Mouse (Mus musculus) embryonic facial prominence, embryonic 11.5 days (tissue): ENCODE measurements around the gene BC049715. TPM values are rescaled to one million over a fixed set of nuclear protein-coding genes. Genes with fewer than 3 reads are reported as not detected.
A peak's percentile ranks its signal among the peaks of the same experiment; 100 is the strongest.

Experiments used
- ATAC-seq: fragments of 200-750 bp; cut with Nextera tagmentation; replicated peaks from 2 replicates; pipeline ENCODE4 v1.8.0; 2017; ENCODE audit warnings: low read depth; ENCODE audit not compliant: insufficient number of reproducible peaks, low FRiP score, low TSS enrichment
- DNase-seq: peaks from one replicate; pipeline ENCODE4 v3.0.0-alpha.2; 2015; ENCODE audit warnings: low spot score
- H3K27ac ChIP-seq: fragments of 300-500 bp; sonication (generic); replicated peaks from 2 replicates; pipeline ENCODE4 v1.5.1; 2014; ENCODE audit warnings: mild to moderate bottlenecking, low read depth, low read length, control low read depth
- H3K27me3 ChIP-seq: fragments of 300-500 bp; sonication (generic); 2 replicates; pipeline ENCODE4 v1.6.1; 2014; ENCODE audit warnings: mild to moderate bottlenecking, low read length, moderate library complexity, mixed read lengths; ENCODE audit not compliant: control insufficient read depth, insufficient read depth
- H3K36me3 ChIP-seq: fragments of 300-500 bp; sonication (generic); replicated peaks from 2 replicates; pipeline ENCODE4 v1.6.1; 2014; ENCODE audit warnings: low read depth, mild to moderate bottlenecking, low read length, moderate library complexity, mixed read lengths; ENCODE audit not compliant: control insufficient read depth, insufficient read depth
- H3K4me1 ChIP-seq: fragments of 300-500 bp; sonication (generic); 2 replicates; pipeline ENCODE4 v1.6.1; 2014; ENCODE audit warnings: low read length, mixed read lengths; ENCODE audit not compliant: control insufficient read depth, insufficient read depth
- H3K4me2 ChIP-seq: fragments of 300-500 bp; sonication (generic); 2 replicates; pipeline ENCODE4 v1.6.1; 2014; ENCODE audit warnings: low read depth, mild to moderate bottlenecking, control low read depth, low read length, moderate library complexity
- H3K4me3 ChIP-seq: fragments of 300-500 bp; sonication (generic); 2 replicates; pipeline ENCODE4 v1.5.1; 2014; ENCODE audit warnings: low read depth, low read length, control low read depth
- H3K9ac ChIP-seq: fragments of 300-500 bp; sonication (generic); replicated peaks from 2 replicates; pipeline ENCODE4 v1.6.1; 2014; ENCODE audit warnings: mild to moderate bottlenecking, control low read depth, low read length
- H3K9me3 ChIP-seq: fragments of 300-500 bp; sonication (generic); replicated peaks from 2 replicates; pipeline ENCODE4 v1.6.1; 2016; ENCODE audit warnings: mild to moderate bottlenecking, low read length, inconsistent platforms, mixed read lengths; ENCODE audit not compliant: control insufficient read depth
- WGBS: fragments of 180-500 bp; shearing (Covaris S2); extraction: QIAGEN DNeasy Blood & Tissue Kit; methylation state at CpG from one replicate; pipeline ENCODE4 v1.1.7; 2014; 5-methylcytosine and 5-hydroxymethylcytosine counted together
- polyA plus RNA-seq: library from polyadenylated mRNA; unstranded; fragments of >200 nt; fragmentation: Nextera tagmentation; extraction: Ambion mirVana; gene quantifications from 2 replicates; pipeline ENCODE4 v1.2.1, GENCODE M21; 2014

BC049715 gene
- polyA plus RNA-seq, 1 experiment from 2014 or later, result 1.1 TPM

DNA sequence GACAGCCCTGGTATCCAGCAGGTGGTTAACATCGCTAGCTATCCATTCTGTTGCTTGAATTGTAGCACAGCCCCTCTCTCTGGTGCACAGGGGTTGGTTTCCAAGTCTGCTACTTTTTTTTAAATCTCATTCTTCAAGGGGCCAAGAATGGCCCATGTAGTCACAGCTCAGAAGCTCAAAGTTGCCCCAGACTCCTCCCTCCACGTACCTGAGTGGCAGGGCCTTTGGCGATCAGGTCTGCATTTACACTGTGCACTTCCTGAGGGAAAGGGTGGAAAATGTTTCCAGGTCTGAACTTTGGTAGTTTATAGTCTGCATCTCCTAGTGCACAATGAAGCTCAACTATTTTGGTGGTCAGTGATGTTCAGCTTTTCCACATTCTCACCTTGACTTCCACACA, 19.8 kb downstream of the BC049715 start:
- Histone ChIP-seq H3K27ac (no peak overlapping the region), H3K9me3 (no peaks in the 10 kb centered on the region)
- WGBS, result 88% methylated on average over 3 of the region's 3 CpGs

DNA sequence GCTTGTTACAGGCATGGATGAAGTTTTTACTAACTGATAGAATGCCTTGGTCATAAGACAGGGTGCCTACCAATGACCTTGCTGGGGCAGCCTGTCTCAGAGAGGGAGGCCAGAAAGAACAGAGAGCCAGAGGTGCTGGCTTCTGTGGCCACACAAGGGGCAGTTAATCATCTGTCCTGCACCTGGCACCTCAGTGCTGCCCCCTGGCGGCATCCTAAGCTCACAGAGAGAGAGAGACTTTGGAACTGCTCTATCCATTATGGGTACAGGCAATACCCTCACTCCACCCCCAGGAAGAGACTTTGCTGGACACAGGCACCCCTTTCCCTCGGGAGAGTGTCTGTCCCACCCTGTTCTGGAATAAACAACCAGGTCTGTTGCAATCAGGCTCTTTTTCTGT, 20.4 kb downstream of the BC049715 start:
- H3K27ac ChIP-seq, result no peak overlapping the region
- H3K4me1 ChIP-seq, result no peaks in the 10 kb centered on the region
- H3K36me3 ChIP-seq, result no peaks in the 10 kb centered on the region
- 39% methylated on average over 2 of the region's 2 CpGs for WGBS
- H3K27me3 ChIP-seq, result no peaks in the 10 kb centered on the region
- no peak overlapping the region for H3K4me2 ChIP-seq
- H3K9ac ChIP-seq, result no peak overlapping the region
- H3K4me3 ChIP-seq, result no peak overlapping the region
- DNase-seq, result peak; percentile 45
- ATAC-seq, result no peak; the same call in 1 of the 2 replicates
- H3K9me3 ChIP-seq, result no peaks in the 10 kb centered on the region

More for the DNA sequence above, 19.8 kb downstream of the BC049715 start:
- DNase-seq, result no peak
- no peaks in the 10 kb centered on the region for H3K4me1 ChIP-seq
- no peak overlapping the region for H3K4me3 ChIP-seq
- H3K4me2 ChIP-seq, result no peak overlapping the region
- H3K36me3 ChIP-seq, result no peaks in the 10 kb centered on the region
- no peak overlapping the region for H3K9ac ChIP-seq
- H3K27me3 ChIP-seq, result no peaks in the 10 kb centered on the region
- no peak for ATAC-seq

DNA sequence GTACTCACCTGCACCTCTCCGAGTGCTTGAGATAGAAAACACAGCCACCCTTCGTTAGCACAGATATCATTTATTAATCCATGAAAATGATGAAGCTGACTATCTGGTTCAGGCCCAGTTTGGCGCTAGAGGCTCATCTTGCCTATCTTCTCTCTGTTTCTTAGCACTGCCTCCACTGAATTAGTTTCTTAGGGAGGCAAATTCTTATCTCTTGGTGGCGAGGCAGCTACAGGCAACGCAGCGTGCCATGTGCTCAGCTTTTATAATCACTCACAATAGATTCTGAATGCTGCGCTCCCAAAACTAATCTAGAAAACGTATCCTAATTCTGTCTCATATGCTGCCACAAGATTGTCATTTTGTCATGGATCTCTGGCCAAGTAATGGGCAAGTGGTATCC, 21.0 kb downstream of the BC049715 start:
- 90% methylated on average over 8 of the region's 8 CpGs for WGBS

DNA sequence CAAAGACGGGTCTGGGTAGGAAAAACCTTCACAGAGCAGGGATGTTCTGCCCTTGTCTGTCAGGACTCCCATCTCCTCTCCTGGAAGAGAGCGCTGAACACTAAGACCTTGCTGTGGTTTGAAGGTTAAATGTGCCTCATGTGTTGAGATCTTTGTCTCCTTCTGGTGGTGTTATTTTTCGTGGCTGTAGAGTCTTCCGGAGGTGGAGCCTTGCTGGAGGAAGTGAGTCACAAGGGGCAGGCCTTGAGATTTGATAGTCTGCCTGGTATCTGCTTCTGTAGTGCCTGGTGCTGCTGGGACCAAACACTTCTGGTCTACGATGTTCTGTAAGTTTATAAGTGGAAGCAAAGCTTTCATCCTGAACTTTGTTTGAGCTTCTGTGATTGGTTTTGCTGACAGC, 21.5 kb downstream of the BC049715 start:
- DNase-seq (no peak), ATAC-seq (no peak)
- no peaks in the 10 kb centered on the region for H3K9me3 ChIP-seq
- H3K9ac ChIP-seq, result no peak overlapping the region
- H3K27ac ChIP-seq, result no peak overlapping the region
- H3K4me1 ChIP-seq, result no peaks in the 10 kb centered on the region
- no peaks in the 10 kb centered on the region for H3K27me3 ChIP-seq
- WGBS, result 82% methylated on average over 5 of the region's 5 CpGs
- H3K36me3 ChIP-seq, result no peaks in the 10 kb centered on the region
- H3K4me3 ChIP-seq, result no peak overlapping the region
- H3K4me2 ChIP-seq, result no peak overlapping the region

More for the DNA sequence above, 21.0 kb downstream of the BC049715 start:
- Histone ChIP-seq H3K36me3 (no peaks in the 10 kb centered on the region), H3K27ac (no peak overlapping the region), H3K4me3 (no peak overlapping the region), H3K4me1 (no peaks in the 10 kb centered on the region), H3K9me3 (no peaks in the 10 kb centered on the region), H3K27me3 (no peaks in the 10 kb centered on the region), H3K9ac (no peak overlapping the region), H3K4me2 (no peak overlapping the region)
- ATAC-seq (no peak), DNase-seq (no peak)

DNA sequence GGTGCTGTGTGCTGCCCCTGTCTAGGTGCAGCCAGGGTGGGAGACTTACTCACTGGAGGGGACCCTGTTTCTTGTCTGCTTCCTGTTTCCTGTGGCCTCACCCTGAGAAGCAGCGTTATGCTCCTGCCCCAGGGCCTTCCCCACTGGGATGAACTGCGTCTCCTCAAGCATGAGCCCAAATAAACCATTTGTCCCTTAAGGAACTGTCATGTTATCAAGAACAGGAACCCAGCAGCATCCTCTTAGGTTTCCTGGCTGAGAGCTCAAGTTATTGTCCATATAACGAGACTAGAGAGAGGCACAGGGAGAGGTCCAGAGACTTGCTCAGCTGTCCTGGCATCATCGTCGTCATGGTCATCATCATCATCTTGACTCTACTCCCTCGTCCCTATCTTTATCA, 22.8 kb downstream of the BC049715 start:
- 70% methylated on average over 6 of the region's 6 CpGs for WGBS
- no peak overlapping the region for H3K4me3 ChIP-seq
- H3K27me3 ChIP-seq, result no peaks in the 10 kb centered on the region
- no peak for ATAC-seq
- no peak overlapping the region for H3K4me2 ChIP-seq
- H3K9ac ChIP-seq, result no peak overlapping the region
- no peaks in the 10 kb centered on the region for H3K4me1 ChIP-seq
- no peak overlapping the region for H3K27ac ChIP-seq
- H3K9me3 ChIP-seq, result no peaks in the 10 kb centered on the region
- DNase-seq, result no peak
- H3K36me3 ChIP-seq, result no peaks in the 10 kb centered on the region

DNA sequence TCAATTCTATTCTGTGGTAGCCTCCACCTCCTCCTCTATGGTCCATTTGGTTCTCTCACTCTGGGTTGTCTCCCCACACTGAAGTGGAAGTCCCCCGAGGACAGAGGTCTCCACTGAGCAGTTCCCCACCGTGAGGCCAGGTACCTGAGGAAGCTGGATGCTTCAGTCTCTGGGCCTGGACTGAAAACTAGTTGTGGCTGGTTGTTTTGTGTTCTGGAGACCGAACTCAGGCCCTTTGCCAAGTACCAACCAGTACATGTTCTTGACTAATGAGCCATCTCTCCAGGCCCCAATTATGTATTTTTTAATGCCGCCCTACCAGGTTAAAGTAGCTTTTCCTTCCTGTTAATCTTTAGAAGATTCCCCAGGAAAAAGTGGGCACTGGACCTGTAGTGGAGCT, 24.9 kb downstream of the BC049715 start:
- Histone ChIP-seq H3K36me3 (no peaks in the 10 kb centered on the region), H3K4me1 (no peaks in the 10 kb centered on the region; the same call in 1 of the 2 replicates), H3K27ac (no peak overlapping the region), H3K4me3 (no peak overlapping the region), H3K4me2 (no peak overlapping the region), H3K27me3 (no peaks in the 10 kb centered on the region), H3K9ac (no peak overlapping the region), H3K9me3 (no peaks in the 10 kb centered on the region)
- 79% methylated on average over 4 of the region's 4 CpGs for WGBS
- ATAC-seq (no peak), DNase-seq (no peak)

DNA sequence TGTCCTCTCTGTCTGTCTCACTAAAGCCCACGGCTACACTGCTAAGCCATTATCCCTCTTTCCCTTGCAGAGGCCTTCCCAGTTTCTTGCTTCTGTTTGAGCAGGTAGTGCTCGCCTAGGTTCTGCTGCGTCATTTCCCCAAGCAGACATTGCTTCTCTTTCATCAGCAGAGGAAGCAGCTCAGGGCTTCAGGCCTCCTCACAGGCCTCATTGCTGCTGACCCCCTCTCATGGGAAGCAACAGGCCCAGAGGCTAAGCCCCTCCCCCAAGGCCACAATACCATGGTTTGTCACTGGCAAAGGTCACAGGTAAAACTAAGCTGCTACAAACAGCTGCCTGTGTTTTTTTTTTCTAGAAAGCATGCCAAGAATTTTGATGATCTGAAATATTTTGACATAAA, 25.3 kb downstream of the BC049715 start:
- Histone ChIP-seq H3K9me3 (no peaks in the 10 kb centered on the region), H3K4me3 (no peak overlapping the region), H3K36me3 (no peaks in the 10 kb centered on the region), H3K9ac (no peak overlapping the region), H3K27me3 (no peaks in the 10 kb centered on the region), H3K4me2 (no peak overlapping the region), H3K4me1 (peaks cover 2% of the 10 kb centered on the region; the same call in 1 of the 2 replicates), H3K27ac (no peak overlapping the region)
- ATAC-seq, result no peak
- WGBS, result 27% methylated on average over 3 of the region's 3 CpGs
- DNase-seq, result peak; percentile 47

DNA sequence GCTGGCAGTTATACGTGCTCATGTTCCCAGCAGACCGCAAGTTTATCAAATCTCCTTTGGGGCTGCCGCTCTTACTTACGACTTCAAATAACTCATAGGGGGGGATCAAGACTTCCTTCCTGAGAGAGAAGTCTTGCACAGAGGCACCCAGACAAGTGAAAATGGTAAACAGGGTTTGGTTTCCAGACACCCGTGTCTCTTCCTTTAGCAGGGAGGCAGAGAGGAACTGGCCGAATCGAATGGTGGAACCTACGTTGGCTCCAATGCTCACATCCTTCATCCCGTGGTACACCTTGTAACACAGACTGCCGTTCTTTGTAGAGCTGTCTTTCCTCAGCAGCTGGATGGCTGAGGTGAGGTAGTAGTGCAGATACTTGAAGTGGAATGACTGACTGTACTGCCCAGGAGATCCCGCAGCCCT, 26.9 kb downstream of the BC049715 start:
- Histone ChIP-seq H3K36me3 (no peaks in the 10 kb centered on the region), H3K9ac (no peak overlapping the region), H3K27ac (no peak overlapping the region), H3K27me3 (no peaks in the 10 kb centered on the region), H3K9me3 (no peaks in the 10 kb centered on the region), H3K4me3 (no peak overlapping the region), H3K4me2 (no peak overlapping the region), H3K4me1 (peaks cover 2% of the 10 kb centered on the region; the same call in 1 of the 2 replicates)
- WGBS, result 82% methylated on average over 11 of the region's 11 CpGs
- no peak for ATAC-seq
- DNase-seq, result no peak
